ENCODE assay signal across 11 mouse cellular contexts in genomic region chr5:125143114-125143872, GRCm38 (mm10). TPM values are rescaled to one million over a fixed set of nuclear protein-coding genes. Genes with fewer than 3 reads are reported as not detected.
DNase-seq lines count a peak whose midpoint lies in the region; ATAC-seq lines count a peak whose summit lies in the region.
"Had no signal": no experiment of that assay in that cellular context is flagged by ENCODE, and none has a peak within 500 bp of the region (broad histone marks: within the 10 kb centered on the region; RNA-seq: fewer than 3 reads in every experiment).

No protein-coding gene starts in this region.

- ATAC-seq in heart, embryonic 12.5 days (ENCODE audit: insufficient number of reproducible peaks, low FRiP score), result no peak
- no peak for ATAC-seq in embryonic facial prominence, embryonic 13.5 days (ENCODE audit: insufficient number of reproducible peaks, insufficient read depth, low FRiP score, low TSS enrichment, low read depth)
- no peak for ATAC-seq in midbrain, embryonic 14.5 days (ENCODE audit: low FRiP score, low TSS enrichment)
- ATAC-seq in granulocyte monocyte progenitor cell, adult 5-6 weeks (replicated peaks; ENCODE audit: poor library complexity, severe bottlenecking), result no peak
- ATAC-seq: lung, postnatal 0 days had no signal

- H3K36me3 ChIP-seq in heart, embryonic 12.5 days, result no peaks in the 10 kb centered on the region
- no peaks in the 10 kb centered on the region for H3K36me3 ChIP-seq in embryonic facial prominence, embryonic 13.5 days
- no peaks in the 10 kb centered on the region for H3K36me3 ChIP-seq in hindbrain, embryonic 10.5 days
- H3K36me3 ChIP-seq in midbrain, embryonic 14.5 days (ENCODE audit: control insufficient read depth, insufficient read depth, low read length), result no peaks in the 10 kb centered on the region

- 79% methylated on average over 12 of the region's 12 CpGs for WGBS in heart, embryonic 12.5 days
- 83% methylated on average over 12 of the region's 12 CpGs for WGBS in embryonic facial prominence, embryonic 13.5 days
- WGBS in hindbrain, embryonic 10.5 days, result 91% methylated on average over 12 of the region's 12 CpGs
- 90% methylated on average over 12 of the region's 12 CpGs for WGBS in midbrain, embryonic 14.5 days

- intact Hi-C loops in heart, postnatal 14 days (cut with DNase I), result loop anchor here (5.0 kb wide), 1 partner anchor 34 kb away; the partner anchor contains the start of gene Ncor2

- no peak for DNase-seq in heart, postnatal 14 days
- no peak for DNase-seq in hindbrain, embryonic 10.5 days (ENCODE audit: low spot score)
- DNase-seq in midbrain, embryonic 14.5 days, result no peak
- DNase-seq in testis, postnatal 10 days (ENCODE audit: low spot score), result no peak
- no peak for DNase-seq in T-cell, adult 2 months (ENCODE audit: low spot score)
- DNase-seq: heart, postnatal 4 days had no signal

- no peak overlapping the region for H3K9ac ChIP-seq in heart, embryonic 12.5 days
- peak overlapping the region; percentile 23; the same call in 1 of the 2 replicates for H3K9ac ChIP-seq in embryonic facial prominence, embryonic 13.5 days
- H3K9ac ChIP-seq in midbrain, embryonic 14.5 days (replicated peaks; ENCODE audit: low read length), result no peak overlapping the region

- no peaks in the 10 kb centered on the region for H3K27me3 ChIP-seq in heart, embryonic 12.5 days (replicated peaks)
- H3K27me3 ChIP-seq in embryonic facial prominence, embryonic 13.5 days, result no peaks in the 10 kb centered on the region
- no peaks in the 10 kb centered on the region for H3K27me3 ChIP-seq in hindbrain, embryonic 10.5 days (ENCODE audit: insufficient read depth, poor library complexity, severe bottlenecking)
- H3K27me3 ChIP-seq in midbrain, embryonic 14.5 days (ENCODE audit: control insufficient read depth, insufficient read depth, low read length), result no peaks in the 10 kb centered on the region

- 0 out of 2 replicates have a peak overlapping the region, but pooled peaks have one; percentile 1 for H3K27ac ChIP-seq in heart, embryonic 12.5 days (ENCODE audit: poor library complexity, severe bottlenecking)
- peak overlapping the region; percentile 99 for H3K27ac ChIP-seq in embryonic facial prominence, embryonic 13.5 days
- peak overlapping the region; percentile 96 for H3K27ac ChIP-seq in hindbrain, embryonic 10.5 days
- H3K27ac ChIP-seq in midbrain, embryonic 14.5 days (replicated peaks; ENCODE audit: low read depth, low read length), result 0 out of 2 replicates have a peak overlapping the region, but pooled peaks have one; percentile 33

- peaks cover 85% of the 10 kb centered on the region for H3K4me1 ChIP-seq in heart, embryonic 12.5 days (replicated peaks)
- peaks cover 79% of the 10 kb centered on the region for H3K4me1 ChIP-seq in embryonic facial prominence, embryonic 13.5 days
- peaks cover 81% of the 10 kb centered on the region for H3K4me1 ChIP-seq in hindbrain, embryonic 10.5 days (replicated peaks)
- H3K4me1 ChIP-seq in midbrain, embryonic 14.5 days (ENCODE audit: control insufficient read depth, insufficient read depth, low read length), result peaks cover 54% of the 10 kb centered on the region

- no peaks in the 10 kb centered on the region for H3K9me3 ChIP-seq in heart, embryonic 12.5 days (replicated peaks)
- no peaks in the 10 kb centered on the region for H3K9me3 ChIP-seq in embryonic facial prominence, embryonic 13.5 days
- no peaks in the 10 kb centered on the region for H3K9me3 ChIP-seq in hindbrain, embryonic 10.5 days
- no peaks in the 10 kb centered on the region for H3K9me3 ChIP-seq in midbrain, embryonic 14.5 days (ENCODE audit: control insufficient read depth, low read length)

- no peak overlapping the region for H3K4me3 ChIP-seq in heart, embryonic 12.5 days
- no peak overlapping the region for H3K4me3 ChIP-seq in embryonic facial prominence, embryonic 13.5 days
- H3K4me3 ChIP-seq in hindbrain, embryonic 10.5 days, result no peak overlapping the region
- no peak overlapping the region for H3K4me3 ChIP-seq in midbrain, embryonic 14.5 days (replicated peaks; ENCODE audit: low read depth, low read length)
- H3K4me3 ChIP-seq: erythroblast, embryonic 14.5 days had no signal

- H3K4me2 ChIP-seq in heart, embryonic 12.5 days, result no peak overlapping the region
- no peak overlapping the region for H3K4me2 ChIP-seq in embryonic facial prominence, embryonic 13.5 days
- H3K4me2 ChIP-seq in midbrain, embryonic 14.5 days (ENCODE audit: low read length), result no peak overlapping the region

RNA-seq across cellular contexts. Expression of gene Ncor2, which starts 35.7 kb away (rescaled TPM):
- 17.0 and 18.6 TPM in 2 replicates for polyA plus RNA-seq in heart, embryonic 12.5 days (2016; fragmentation: Nextera tagmentation; extraction: Ambion mirVana)
- total RNA-seq in heart, postnatal 14 days (2021), result 10 to 100 TPM; 89.1 to 98.5 TPM
- polyA plus RNA-seq in embryonic facial prominence, embryonic 13.5 days (2015; fragmentation: Nextera tagmentation; extraction: Ambion mirVana), result 35.1 and 36.2 TPM in 2 replicates
- polyA plus RNA-seq in hindbrain, embryonic 10.5 days (2016; fragmentation: Nextera tagmentation; extraction: Ambion mirVana), result 18.1 and 19.7 TPM in 2 replicates
- 23.7 and 24.0 TPM in 2 replicates for polyA plus RNA-seq in midbrain, embryonic 14.5 days (2014; fragmentation: Nextera tagmentation; extraction: Ambion mirVana)
- 47.9 and 77.4 TPM in 2 replicates for total RNA-seq in granulocyte monocyte progenitor cell, adult 5-6 weeks (2014; fragmentation: Nextera tagmentation)
- total RNA-seq in granulocyte monocyte progenitor cell, adult 5-6 weeks (2017), result 5.3 and 11.8 TPM in 2 replicates

Comparison
In these comparisons a context has a peak if more than half of its experiments do, and no peak if none do; other contexts are left out.
1. H3K27ac ChIP-seq: peak in every context shown above with its lines; median percentile 99 in embryonic facial prominence, embryonic 13.5 days; 96 in hindbrain, embryonic 10.5 days; 33 in midbrain, embryonic 14.5 days; 1 in heart, embryonic 12.5 days.